Mouse (Mus musculus) heart, embryonic 10.5 days (tissue): Measurements from ENCODE around the gene Tysnd1. TPM values are rescaled to one million over a fixed set of nuclear protein-coding genes. Genes with fewer than 3 reads are reported as not detected.

ENCODE experiments used
- DNase-seq: peaks from one replicate; pipeline ENCODE4 v3.0.0-alpha.2; 2017; ENCODE audit warnings: low spot score
- H3K27ac ChIP-seq: fragments of 300-500 bp; sonication (generic); 2 replicates; pipeline ENCODE4 v1.5.1; 2016; ENCODE audit warnings: mild to moderate bottlenecking
- H3K27me3 ChIP-seq: fragments of 300-500 bp; sonication (generic); 2 replicates; pipeline ENCODE4 v1.6.1; 2016; ENCODE audit warnings: mild to moderate bottlenecking; ENCODE audit not compliant: poor library complexity, insufficient read depth, severe bottlenecking
- H3K36me3 ChIP-seq: fragments of 300-500 bp; sonication (generic); 2 replicates; pipeline ENCODE4 v1.6.1; 2016; ENCODE audit warnings: mild to moderate bottlenecking, moderate library complexity
- H3K4me1 ChIP-seq: fragments of 300-500 bp; sonication (generic); 2 replicates; pipeline ENCODE4 v1.6.1; 2016; ENCODE audit warnings: mild to moderate bottlenecking
- H3K4me3 ChIP-seq: fragments of 300-500 bp; sonication (generic); 2 replicates; pipeline ENCODE4 v1.5.1; 2016; ENCODE audit warnings: mild to moderate bottlenecking, moderate library complexity
- H3K9me3 ChIP-seq: fragments of 300-500 bp; sonication (generic); 2 replicates; pipeline ENCODE4 v1.6.1; 2016; ENCODE audit warnings: mild to moderate bottlenecking, moderate library complexity
- WGBS: fragments of 180-500 bp; shearing (Covaris S2); methylation state at CpG from one replicate; pipeline ENCODE4 v1.1.7; 2016; 5-methylcytosine and 5-hydroxymethylcytosine counted together
- polyA plus RNA-seq: library from polyadenylated mRNA; unstranded; fragments of >200 nt; fragmentation: Nextera tagmentation; extraction: Ambion mirVana; gene quantifications from 2 replicates; pipeline ENCODE4 v1.2.1, GENCODE M21; 2016

Gene Tysnd1
- polyA plus RNA-seq: 26.8 and 39.2 TPM in 2 replicates

GRCm38 (mm10) chr10:61694870-61695670 is at the start of gene Tysnd1:
Tysnd1 (plus strand) TSS chr10:61695514.
- under 1% methylated on average over 42 of the region's 42 CpGs for WGBS
- H3K27ac ChIP-seq: peak within 1 kb of the TSS; percentile 88
- peaks cover 60% of the 10 kb centered on the region for H3K36me3 ChIP-seq
- H3K27me3 ChIP-seq: no peaks in the 10 kb centered on the region
- H3K9me3 ChIP-seq: no peaks in the 10 kb centered on the region
- H3K4me1 ChIP-seq: peaks cover 22% of the 10 kb centered on the region
- peak; percentile 99 for DNase-seq
- H3K4me3 ChIP-seq: peak within 1 kb of the TSS; percentile 99

- Histone ChIP-seq H3K4me3 (no peak overlapping the region), H3K4me1 (peaks cover 17% of the 10 kb centered on the region), H3K27me3 (no peaks in the 10 kb centered on the region), H3K36me3 (0 out of 2 replicates have a peak, but pooled peaks cover 1% of the 10 kb centered on the region), H3K27ac (no peak overlapping the region), H3K9me3 (no peaks in the 10 kb centered on the region)
- 54% methylated on average over 7 of the region's 7 CpGs for WGBS
- DNase-seq: no peak
These were observed 48.8 kb upstream of the Tysnd1 start for GRCm38 (mm10) chr10:61646557-61646956.

GRCm38 (mm10) chr10:61647790-61648736 is 47.3 kb upstream of the Tysnd1 start, which contains the start of gene Ppa1:
Ppa1 (plus strand) TSS chr10:61648552.
- 4% methylated on average over 33 of the region's 50 CpGs for WGBS
- peak; percentile 95 for DNase-seq
- peaks cover 17% of the 10 kb centered on the region for H3K4me1 ChIP-seq

GRCm38 (mm10) chr10:61648737-61649645 is 46.3 kb upstream of the Tysnd1 start:
- WGBS: 1% methylated on average over 47 of the region's 49 CpGs
- Histone ChIP-seq H3K4me3 (peak overlapping the region; percentile 90), H3K27ac (peak overlapping the region; percentile 96), H3K4me1 (peaks cover 17% of the 10 kb centered on the region), H3K9me3 (no peaks in the 10 kb centered on the region), H3K36me3 (peaks cover 25% of the 10 kb centered on the region), H3K27me3 (no peaks in the 10 kb centered on the region)
- DNase-seq: no peak

More at GRCm38 (mm10) chr10:61647790-61648736, 47.3 kb upstream of the Tysnd1 start, which contains the start of gene Ppa1:
- Histone ChIP-seq H3K9me3 (no peaks in the 10 kb centered on the region), H3K36me3 (peaks cover 16% of the 10 kb centered on the region), H3K27ac (peak within 1 kb of the TSS; percentile 96), H3K27me3 (no peaks in the 10 kb centered on the region), H3K4me3 (peak within 1 kb of the TSS; percentile 90)

GRCm38 (mm10) chr10:61654105-61654504 is 41.2 kb upstream of the Tysnd1 start:
- Histone ChIP-seq H3K27me3 (no peaks in the 10 kb centered on the region), H3K4me1 (peaks cover 4% of the 10 kb centered on the region; the same call in 1 of the 2 replicates), H3K9me3 (no peaks in the 10 kb centered on the region), H3K4me3 (no peak overlapping the region), H3K27ac (no peak overlapping the region), H3K36me3 (peaks cover 35% of the 10 kb centered on the region)
- no peak for DNase-seq
- 87% methylated on average over 4 of the region's 4 CpGs for WGBS

GRCm38 (mm10) chr10:61654691-61655090 is 40.6 kb upstream of the Tysnd1 start:
- no peak overlapping the region for H3K4me3 ChIP-seq
- no peaks in the 10 kb centered on the region for H3K9me3 ChIP-seq
- H3K27ac ChIP-seq: no peak overlapping the region
- no peaks in the 10 kb centered on the region for H3K4me1 ChIP-seq
- no peak for DNase-seq
- no peaks in the 10 kb centered on the region for H3K27me3 ChIP-seq
- WGBS: 91% methylated on average over 7 of the region's 7 CpGs
- peaks cover 41% of the 10 kb centered on the region for H3K36me3 ChIP-seq

- Histone ChIP-seq H3K9me3 (no peaks in the 10 kb centered on the region), H3K4me3 (no peak overlapping the region), H3K36me3 (peaks cover 46% of the 10 kb centered on the region), H3K4me1 (no peaks in the 10 kb centered on the region), H3K27me3 (no peaks in the 10 kb centered on the region), H3K27ac (no peak overlapping the region)
- 84% methylated on average over 3 of the region's 3 CpGs for WGBS
- no peak for DNase-seq
These were observed 40.1 kb upstream of the Tysnd1 start for GRCm38 (mm10) chr10:61655188-61655587.

- no peak overlapping the region for H3K4me3 ChIP-seq
- WGBS: 89% methylated on average over 18 of the region's 18 CpGs
- H3K9me3 ChIP-seq: no peaks in the 10 kb centered on the region
- no peak for DNase-seq
- peaks cover 57% of the 10 kb centered on the region for H3K36me3 ChIP-seq
- H3K4me1 ChIP-seq: no peaks in the 10 kb centered on the region
- H3K27ac ChIP-seq: no peak overlapping the region
- H3K27me3 ChIP-seq: no peaks in the 10 kb centered on the region
These were observed 38.1 kb upstream of the Tysnd1 start for GRCm38 (mm10) chr10:61656928-61657882.

GRCm38 (mm10) chr10:61657985-61658384 is 37.3 kb upstream of the Tysnd1 start:
- Histone ChIP-seq H3K27me3 (no peaks in the 10 kb centered on the region), H3K9me3 (no peaks in the 10 kb centered on the region), H3K4me3 (no peak overlapping the region), H3K36me3 (peaks cover 57% of the 10 kb centered on the region), H3K4me1 (no peaks in the 10 kb centered on the region), H3K27ac (no peak overlapping the region)
- WGBS: 34% methylated on average over 4 of the region's 4 CpGs
- no peak for DNase-seq

- H3K36me3 ChIP-seq: peaks cover 75% of the 10 kb centered on the region
- no peaks in the 10 kb centered on the region for H3K27me3 ChIP-seq
- H3K9me3 ChIP-seq: no peaks in the 10 kb centered on the region
- DNase-seq: no peak
- WGBS: 79% methylated on average over 8 of the region's 8 CpGs
- H3K4me3 ChIP-seq: no peak overlapping the region
- no peaks in the 10 kb centered on the region for H3K4me1 ChIP-seq
- H3K27ac ChIP-seq: no peak overlapping the region
These were observed 33.4 kb upstream of the Tysnd1 start for GRCm38 (mm10) chr10:61661887-61662286.

GRCm38 (mm10) chr10:61662391-61662988 is 32.8 kb upstream of the Tysnd1 start:
- no peak overlapping the region for H3K27ac ChIP-seq
- no peaks in the 10 kb centered on the region for H3K9me3 ChIP-seq
- peaks cover 75% of the 10 kb centered on the region for H3K36me3 ChIP-seq
- WGBS: 67% methylated on average over 10 of the region's 10 CpGs
- DNase-seq: no peak
- H3K4me1 ChIP-seq: no peaks in the 10 kb centered on the region
- no peak overlapping the region for H3K4me3 ChIP-seq
- H3K27me3 ChIP-seq: no peaks in the 10 kb centered on the region
